Mouse (Mus musculus) hindbrain, postnatal 0 days (tissue): ENCODE measurements around the gene Oas2. TPM values are rescaled to one million over a fixed set of nuclear protein-coding genes. Genes with fewer than 3 reads are reported as not detected.

Experiments
- ATAC-seq: fragments of 200-750 bp; cut with Nextera tagmentation; 2 replicates; pipeline ENCODE4 v1.8.0; 2017; ENCODE audit warnings: mild to moderate bottlenecking, moderate TSS enrichment, moderate library complexity
- DNase-seq: peaks from one replicate; pipeline ENCODE4 v3.0.0-alpha.2; 2015; ENCODE audit warnings: low spot score
- H3K27ac ChIP-seq: fragments of 300-500 bp; sonication (generic); 2 replicates; pipeline ENCODE4 v1.5.1; 2014; ENCODE audit warnings: mild to moderate bottlenecking
- H3K27me3 ChIP-seq: fragments of 300-500 bp; sonication (generic); 2 replicates; pipeline ENCODE4 v1.6.1; 2014; ENCODE audit warnings: low read length, mixed read lengths; ENCODE audit not compliant: insufficient read depth
- H3K36me3 ChIP-seq: fragments of 300-500 bp; sonication (generic); 2 replicates; pipeline ENCODE4 v1.6.1; 2014; ENCODE audit warnings: low read length, mixed read lengths; ENCODE audit not compliant: insufficient read depth
- H3K4me1 ChIP-seq: fragments of 300-500 bp; sonication (generic); 2 replicates; pipeline ENCODE4 v1.6.1; 2014; ENCODE audit warnings: antibody characterized with exemption, low read length, mixed read lengths; ENCODE audit not compliant: insufficient read depth
- H3K4me2 ChIP-seq: fragments of 300-500 bp; sonication (generic); 2 replicates; pipeline ENCODE4 v1.6.1; 2014; ENCODE audit warnings: low read depth, mild to moderate bottlenecking, low read length, moderate library complexity, mixed read lengths
- H3K4me3 ChIP-seq: fragments of 300-500 bp; sonication (generic); 2 replicates; pipeline ENCODE4 v1.5.1; 2014; ENCODE audit warnings: low read length
- H3K9ac ChIP-seq: fragments of 300-500 bp; sonication (generic); replicated peaks from 2 replicates; pipeline ENCODE4 v1.6.1; 2014; ENCODE audit warnings: mild to moderate bottlenecking, low read length, moderate library complexity, mixed read lengths
- H3K9me3 ChIP-seq: fragments of 300-500 bp; sonication (generic); 2 replicates; pipeline ENCODE4 v1.6.1; 2016; ENCODE audit warnings: low read length, mixed read lengths
- CTCF ChIP-seq: IDR thresholded peaks from 2 replicates; pipeline ENCODE4 v1.5.1; 2016; ENCODE audit warnings: antibody characterized with exemption, control low read depth, low read depth
- WGBS: fragments of 180-500 bp; shearing (Covaris S2); extraction: QIAGEN DNeasy Blood & Tissue Kit; methylation state at CpG from one replicate; pipeline ENCODE4 v1.1.7; 2014; 5-methylcytosine and 5-hydroxymethylcytosine counted together
- polyA plus RNA-seq: library from polyadenylated mRNA; unstranded; fragments of >200 nt; fragmentation: Nextera tagmentation; extraction: Ambion mirVana; gene quantifications from 2 replicates; pipeline ENCODE4 v1.2.1, GENCODE M21; 2015
- total RNA-seq: library from RNA; depleted of rRNA; stranded (reverse); fragments of >200 nt; gene quantifications from 2 replicates; pipeline ENCODE4 v1.2.3, GENCODE M21; 2014

The Oas2 gene
- total and polyA plus RNA-seq, 2 experiments from 2014 or later = 0.24 to 1.3 TPM

DNA sequence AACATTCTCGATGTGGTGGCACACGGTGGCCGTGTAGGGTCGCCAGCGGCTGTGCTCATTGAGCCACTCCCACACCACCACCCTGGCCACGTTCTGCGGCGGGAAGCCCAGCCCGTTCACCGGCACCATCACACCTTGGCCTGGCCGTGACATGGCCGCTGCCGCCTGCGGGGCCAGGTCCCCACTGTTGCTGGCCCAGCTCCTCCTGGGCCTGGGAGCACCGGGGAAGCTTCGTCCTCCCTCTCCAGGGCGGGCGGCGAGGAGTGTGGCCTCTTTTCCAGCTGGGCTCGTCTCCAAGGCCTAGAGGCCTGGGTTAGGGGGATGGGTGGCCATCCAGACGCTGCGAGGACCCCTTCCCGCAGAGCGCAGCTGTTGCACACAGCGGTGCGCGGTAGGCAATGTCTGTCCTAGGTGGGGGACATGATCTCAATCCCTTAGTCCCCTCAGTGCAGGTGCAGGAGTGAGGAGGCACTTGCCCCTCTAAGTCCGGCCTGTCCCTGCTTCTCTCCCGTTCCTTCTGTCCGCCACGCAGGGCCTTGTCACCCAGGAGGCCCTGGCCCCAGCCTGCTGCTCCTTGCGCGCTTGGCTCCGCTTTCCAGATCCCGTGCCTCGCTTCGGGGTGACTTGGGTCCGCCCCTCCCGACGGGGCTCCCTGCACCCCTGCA, 39.4 kb downstream of the Oas2 start:
- Histone ChIP-seq H3K27ac (peak overlapping the region; percentile 92), H3K4me3 (peak overlapping the region; percentile 81), H3K27me3 (no peaks in the 10 kb centered on the region), H3K4me2 (peak overlapping the region; percentile 89), H3K9me3 (no peaks in the 10 kb centered on the region), H3K4me1 (peaks cover 19% of the 10 kb centered on the region), H3K36me3 (no peaks in the 10 kb centered on the region), H3K9ac (peak overlapping the region; percentile 96)
- WGBS = 2% methylated on average over 39 of the region's 40 CpGs
- TF ChIP-seq CTCF = no peak; the same call in 1 of the 2 replicates
- DNase-seq (peak; percentile 76), ATAC-seq (peak; percentile 41)

GRCm38 (mm10) chr5:120706976-120707375, 42.7 kb downstream of the Oas2 start:
- no peaks in the 10 kb centered on the region for H3K36me3 ChIP-seq
- no peaks in the 10 kb centered on the region for H3K27me3 ChIP-seq
- TF ChIP-seq CTCF = no peak
- 33% methylated on average over 13 of the region's 13 CpGs for WGBS
- H3K4me1 ChIP-seq = peaks cover 22% of the 10 kb centered on the region
- H3K9me3 ChIP-seq = no peaks in the 10 kb centered on the region
- H3K4me3 ChIP-seq = peak overlapping the region; percentile 18; the same call in 1 of the 2 replicates
- no peak for ATAC-seq
- peak overlapping the region; percentile 51 for H3K4me2 ChIP-seq
- H3K27ac ChIP-seq = no peak overlapping the region
- DNase-seq = peak; percentile 45
- peak overlapping the region; percentile 45 for H3K9ac ChIP-seq

DNA sequence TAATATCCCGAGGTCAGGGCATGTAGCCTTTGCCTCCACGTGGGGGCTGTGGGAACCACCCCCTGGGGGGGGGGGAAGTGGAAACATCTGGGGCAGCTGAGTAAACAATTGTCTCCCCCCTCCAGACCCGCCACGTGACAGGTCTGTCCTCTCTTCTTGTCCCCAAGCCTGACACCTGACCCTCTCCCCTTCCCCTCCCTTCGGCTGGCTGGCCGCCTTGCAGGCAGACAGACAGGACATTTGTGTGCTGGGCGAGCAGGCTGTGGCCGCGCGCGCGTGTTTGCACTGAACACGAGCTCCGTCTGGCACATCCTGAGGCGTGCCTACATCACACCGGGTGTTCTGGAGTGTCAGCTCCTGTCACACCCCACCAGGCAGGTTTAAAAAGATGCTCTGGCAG, 43.1 kb downstream of the Oas2 start:
- peak overlapping the region; percentile 51 for H3K4me2 ChIP-seq
- 3% methylated on average over 16 of the region's 16 CpGs for whole genome bisulfite sequencing
- H3K36me3 ChIP-seq = no peaks in the 10 kb centered on the region
- H3K27me3 ChIP-seq = no peaks in the 10 kb centered on the region
- H3K4me1 ChIP-seq = peaks cover 22% of the 10 kb centered on the region
- H3K4me3 ChIP-seq = peak overlapping the region; percentile 18; the same call in 1 of the 2 replicates
- no peak overlapping the region for H3K27ac ChIP-seq
- ATAC-seq = no peak
- peak overlapping the region; percentile 45 for H3K9ac ChIP-seq
- TF ChIP-seq CTCF = no peak
- H3K9me3 ChIP-seq = no peaks in the 10 kb centered on the region
- peak; percentile 67 for DNase-seq

DNA sequence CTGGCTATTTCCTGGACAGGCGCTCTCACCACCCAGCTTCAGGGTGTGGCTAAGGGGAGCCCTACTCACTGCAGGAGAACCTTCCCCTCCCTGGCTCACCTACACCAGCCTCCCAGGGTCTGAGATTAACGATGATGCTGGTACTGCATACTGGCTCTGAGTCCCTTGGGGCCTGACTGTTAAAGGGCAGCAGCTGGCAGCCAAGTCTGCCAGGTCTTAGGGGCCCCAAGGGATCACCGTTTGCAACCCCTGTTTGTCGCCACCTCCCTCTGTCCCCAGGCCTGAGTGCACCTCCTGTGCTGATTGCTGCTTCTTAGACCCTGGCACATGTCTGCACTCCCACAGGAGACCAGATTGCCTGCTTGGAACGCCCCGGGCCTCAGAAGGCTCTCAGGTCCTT, 45.2 kb downstream of the Oas2 start:
- no peak overlapping the region for H3K4me3 ChIP-seq
- no peak for ATAC-seq
- no peak overlapping the region for H3K4me2 ChIP-seq
- no peaks in the 10 kb centered on the region for H3K9me3 ChIP-seq
- no peak for TF ChIP-seq CTCF
- no peak overlapping the region for H3K27ac ChIP-seq
- H3K27me3 ChIP-seq = no peaks in the 10 kb centered on the region
- no peaks in the 10 kb centered on the region for H3K36me3 ChIP-seq
- 38% methylated on average over 6 of the region's 6 CpGs for WGBS
- peaks cover 19% of the 10 kb centered on the region for H3K4me1 ChIP-seq
- no peak for DNase-seq
- H3K9ac ChIP-seq = 0 out of 2 replicates have a peak overlapping the region, but pooled peaks have one; percentile 9

DNA sequence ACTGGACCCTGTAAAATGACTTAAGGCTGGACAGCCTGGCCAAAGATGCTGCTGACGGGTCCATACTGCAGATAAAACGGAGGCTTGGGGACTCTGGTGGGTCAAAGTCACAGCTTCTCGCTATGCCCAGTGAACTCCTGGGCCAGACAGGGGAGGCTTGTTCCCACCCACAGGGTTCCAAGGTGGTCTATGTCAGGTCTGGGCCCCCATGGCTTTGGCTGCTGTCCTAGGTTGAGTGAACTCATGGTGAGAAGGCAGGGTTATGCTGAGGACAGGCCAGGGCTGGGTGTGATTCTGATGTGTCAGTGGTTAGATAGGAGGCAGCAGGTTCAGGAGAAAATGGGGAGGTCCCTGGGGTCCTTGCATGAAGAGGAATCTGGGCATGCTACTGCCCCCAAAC, 46.0 kb downstream of the Oas2 start:
- H3K36me3 ChIP-seq = no peaks in the 10 kb centered on the region
- DNase-seq (no peak), ATAC-seq (no peak)
- no peaks in the 10 kb centered on the region for H3K27me3 ChIP-seq
- H3K4me2 ChIP-seq = no peak overlapping the region
- H3K27ac ChIP-seq = no peak overlapping the region
- no peaks in the 10 kb centered on the region for H3K9me3 ChIP-seq
- peaks cover 25% of the 10 kb centered on the region for H3K4me1 ChIP-seq
- no peak overlapping the region for H3K9ac ChIP-seq
- no peak for TF ChIP-seq CTCF
- 86% methylated on average over 3 of the region's 3 CpGs for WGBS
- no peak overlapping the region for H3K4me3 ChIP-seq

GRCm38 (mm10) chr5:120702969-120703368, 46.7 kb downstream of the Oas2 start:
- Histone ChIP-seq H3K36me3 (no peaks in the 10 kb centered on the region), H3K4me2 (no peak overlapping the region), H3K4me3 (no peak overlapping the region), H3K4me1 (peaks cover 32% of the 10 kb centered on the region), H3K27me3 (no peaks in the 10 kb centered on the region), H3K27ac (no peak overlapping the region), H3K9me3 (no peaks in the 10 kb centered on the region), H3K9ac (no peak overlapping the region)
- TF ChIP-seq CTCF = no peak
- WGBS = 65% methylated on average over 2 of the region's 2 CpGs
- no peak for ATAC-seq
- DNase-seq = no peak

DNA sequence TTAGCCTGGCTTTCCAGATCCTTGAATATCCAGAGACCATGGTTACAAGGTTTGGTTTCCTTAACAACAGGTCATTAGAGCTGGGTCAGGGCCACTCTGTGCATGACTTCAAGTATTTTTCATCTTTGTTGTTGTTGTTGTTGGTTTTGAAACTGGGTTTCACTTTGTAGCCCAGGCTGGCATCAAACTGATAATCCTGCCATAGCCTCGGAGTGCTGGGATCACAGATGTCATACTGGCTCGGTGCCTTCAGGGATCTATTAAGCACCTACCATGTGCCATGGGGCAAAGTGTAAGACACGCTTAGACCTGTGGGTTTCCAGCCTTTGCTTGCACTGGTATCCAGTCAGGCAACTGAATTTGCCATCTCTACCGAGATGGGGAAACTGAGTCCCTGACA, 47.2 kb downstream of the Oas2 start:
- WGBS = 71% methylated on average over 4 of the region's 4 CpGs

More for the DNA sequence above, 47.2 kb downstream of the Oas2 start:
- H3K4me1 ChIP-seq = peaks cover 36% of the 10 kb centered on the region
- no peaks in the 10 kb centered on the region for H3K36me3 ChIP-seq
- no peaks in the 10 kb centered on the region for H3K27me3 ChIP-seq
- no peak for DNase-seq
- no peak overlapping the region for H3K4me3 ChIP-seq
- ATAC-seq = no peak
- H3K27ac ChIP-seq = no peak overlapping the region
- H3K9me3 ChIP-seq = no peaks in the 10 kb centered on the region
- TF ChIP-seq CTCF = no peak
- H3K9ac ChIP-seq = no peak overlapping the region
- H3K4me2 ChIP-seq = no peak overlapping the region
